In genomic region chr12:75583776-75584175, GRCm38 (mm10) we compare ENCODE assay signal across 20 mouse cellular contexts.
"Had no signal": no experiment of that assay in that cellular context is flagged by ENCODE, and none has a peak within 500 bp of the region (broad histone marks: within the 10 kb centered on the region; RNA-seq: fewer than 3 reads in every experiment).

No protein-coding gene starts in this region.

- ATAC-seq: liver, postnatal 0 days; lung, postnatal 0 days had no signal

- H3K9me3 ChIP-seq: lung, embryonic 15.5 days; megakaryocyte, embryonic 14.5 days; neural tube, embryonic 13.5 days; neural tube, embryonic 15.5 days had no signal

- H3K4me1 ChIP-seq: lung, embryonic 15.5 days; neural tube, embryonic 13.5 days; neural tube, embryonic 15.5 days had no signal

- H3K4me2 ChIP-seq: lung, embryonic 15.5 days; midbrain, embryonic 12.5 days; neural tube, embryonic 13.5 days; neural tube, embryonic 15.5 days had no signal

- DNase-seq: liver, postnatal 0 days; lung, adult 2 months; lung, postnatal 14 days; lung, postnatal 36 days; midbrain, embryonic 14.5 days; retina, postnatal 1 day; right cerebral cortex, adult 18-20 months; right cerebral cortex, postnatal 25 days; right cerebral cortex, postnatal 4 days; spleen, adult 18-20 months; thymus, adult 18-20 months; thymus, postnatal 14 days; thymus, postnatal 36 days had no signal

- H3K27ac ChIP-seq: lung, embryonic 15.5 days; macrophage; midbrain, embryonic 12.5 days; neural tube, embryonic 13.5 days; neural tube, embryonic 15.5 days had no signal

- H3K27me3 ChIP-seq: lung, embryonic 15.5 days; megakaryocyte, embryonic 14.5 days; midbrain, embryonic 12.5 days; neural tube, embryonic 13.5 days; neural tube, embryonic 15.5 days had no signal

- H3K4me3 ChIP-seq: lung, embryonic 15.5 days; megakaryocyte, embryonic 14.5 days; midbrain, embryonic 12.5 days; neural tube, embryonic 13.5 days; neural tube, embryonic 15.5 days had no signal

- H3K9ac ChIP-seq: liver, postnatal 0 days; lung, embryonic 15.5 days; midbrain, embryonic 12.5 days; neural tube, embryonic 13.5 days; neural tube, embryonic 15.5 days had no signal
